Mouse (Mus musculus) right cerebral cortex, adult 2 months (tissue): ENCODE results near the gene Cabp7.

Experiments
- DNase-seq, 2 experiments: peaks; one replicate each; pipeline ENCODE4 v3.0.0; 2021 to 2022; ENCODE audit warnings: low spot score in 2 of 2

Gene Cabp7

DNA sequence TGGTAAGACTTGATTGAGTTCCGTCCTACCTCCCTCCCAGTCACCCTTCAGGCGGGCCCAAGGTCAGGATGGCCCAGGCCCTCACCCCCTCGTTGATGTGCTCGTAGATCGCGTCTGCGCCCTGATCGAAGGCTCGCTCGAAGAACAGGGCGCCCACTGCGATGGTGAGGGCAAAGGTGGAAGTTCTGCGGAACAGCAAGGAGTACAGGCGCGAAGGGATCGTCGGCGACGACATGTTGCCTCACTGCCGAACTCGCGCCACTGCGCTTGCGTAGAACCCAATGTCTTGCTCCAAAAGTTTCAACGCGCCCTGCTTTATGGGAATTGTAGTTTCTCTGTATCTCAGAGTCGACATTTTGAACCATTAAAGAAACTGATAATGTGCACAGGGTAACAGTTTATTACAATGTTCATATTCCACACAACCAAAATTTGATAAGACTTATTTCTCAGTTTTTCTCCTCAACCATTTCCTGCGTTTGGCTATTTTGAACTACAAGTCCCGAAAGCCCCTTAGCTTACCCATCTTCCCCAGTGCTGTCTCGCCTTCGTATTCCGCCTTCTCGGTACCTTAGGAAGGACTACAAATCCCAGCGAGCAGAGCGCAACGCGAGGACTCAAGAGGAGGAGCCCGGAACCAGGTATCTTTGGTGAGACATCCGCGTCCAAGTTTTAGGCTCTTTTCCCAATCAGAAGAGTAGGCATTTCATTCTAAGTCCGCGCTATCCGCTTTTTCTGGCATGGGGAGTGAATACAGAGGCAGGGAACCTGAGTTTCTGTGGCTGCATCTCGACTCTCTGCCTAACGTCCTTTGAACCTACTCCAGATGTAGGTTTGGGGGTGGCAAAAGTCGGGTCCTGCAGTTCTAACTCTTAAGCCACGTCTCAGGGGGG is 42.3 kb downstream of the Cabp7 start, which contains the start of the genes Uqcr10 and Zmat5:
Uqcr10 (minus strand) TSS at position 271 of the 893 bp plus-strand sequence.
Zmat5 (plus strand) TSS at position 607 of the 893 bp plus-strand sequence.
- DNase-seq, result peak; percentile 92 to 93

- no peak for DNase-seq
These were observed 42.9 kb downstream of the Cabp7 start for GRCm38 (mm10) chr11:4703688-4704071.

- no peak for DNase-seq
These were observed 45.9 kb downstream of the Cabp7 start for GRCm38 (mm10) chr11:4700726-4701125.

DNA sequence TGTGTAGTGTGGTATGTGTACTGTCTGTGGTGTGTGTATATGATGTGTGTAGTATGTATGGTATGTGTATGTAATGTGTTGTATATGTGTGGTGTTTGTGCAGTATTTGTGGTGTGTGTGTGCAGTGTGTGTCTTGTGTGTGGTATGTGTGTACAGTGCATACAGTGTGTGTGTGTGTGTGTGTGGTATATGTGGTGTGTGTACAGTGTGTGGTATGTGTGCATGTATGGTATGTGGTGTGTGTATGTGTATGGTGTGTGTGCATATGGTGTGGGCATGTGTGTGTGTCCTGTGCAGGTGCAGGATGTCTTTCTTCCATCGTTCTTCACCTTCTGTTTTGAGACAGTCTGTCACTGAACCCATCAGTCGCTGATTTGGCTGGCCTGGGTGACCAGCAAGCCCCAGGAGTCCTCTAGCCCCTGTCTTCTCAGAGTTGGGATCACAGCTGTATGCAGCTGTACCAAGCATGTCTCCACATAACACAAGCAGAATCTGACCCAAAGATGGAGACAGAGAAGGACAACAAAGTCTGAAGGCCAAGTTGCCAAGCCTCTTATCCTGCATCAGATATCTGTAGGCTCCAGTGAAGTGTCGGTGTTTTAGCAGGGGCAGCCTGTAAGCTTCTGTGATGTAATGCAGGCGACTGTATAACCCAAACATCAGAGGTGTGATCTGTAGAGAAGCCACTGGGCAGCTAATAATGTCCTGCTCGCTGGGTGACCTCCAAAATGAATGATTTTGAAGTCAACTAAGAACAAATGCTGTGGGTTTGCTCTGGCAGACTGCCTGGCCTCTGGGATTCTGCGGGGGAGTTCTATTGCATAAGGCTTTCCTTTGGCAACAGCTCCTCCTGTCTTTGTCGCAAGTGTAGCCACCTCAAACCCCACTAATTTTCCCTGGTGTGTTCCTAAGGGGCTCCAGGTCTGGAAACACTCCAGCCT is 49.3 kb downstream of the Cabp7 start:
- peak; percentile 77 to 79 for DNase-seq

GRCm38 (mm10) chr11:4692162-4692561 is 54.4 kb downstream of the Cabp7 start:
- no peak for DNase-seq

- DNase-seq, result no peak
These were observed 55.4 kb downstream of the Cabp7 start for GRCm38 (mm10) chr11:4691213-4691612.

DNA sequence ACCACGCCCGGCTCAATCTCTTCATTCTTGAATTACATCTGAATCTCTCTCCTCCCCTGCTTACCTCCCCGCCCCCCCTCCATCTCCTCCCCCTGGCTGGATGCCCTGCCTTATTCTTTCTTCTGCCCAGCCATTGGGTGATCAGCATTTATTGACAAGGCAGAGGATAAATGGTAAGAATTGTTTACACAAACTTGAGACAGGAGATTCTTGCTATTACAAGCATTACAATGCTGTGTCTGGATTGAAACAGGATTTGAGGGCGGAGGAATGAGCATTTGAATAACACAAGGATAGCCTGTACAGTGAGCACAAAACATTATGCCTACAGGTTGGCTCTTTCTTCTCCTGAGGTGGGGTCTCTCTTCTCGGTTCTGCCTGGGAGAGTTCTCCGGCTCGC is 56.2 kb downstream of the Cabp7 start:
- DNase-seq, result no peak

DNA sequence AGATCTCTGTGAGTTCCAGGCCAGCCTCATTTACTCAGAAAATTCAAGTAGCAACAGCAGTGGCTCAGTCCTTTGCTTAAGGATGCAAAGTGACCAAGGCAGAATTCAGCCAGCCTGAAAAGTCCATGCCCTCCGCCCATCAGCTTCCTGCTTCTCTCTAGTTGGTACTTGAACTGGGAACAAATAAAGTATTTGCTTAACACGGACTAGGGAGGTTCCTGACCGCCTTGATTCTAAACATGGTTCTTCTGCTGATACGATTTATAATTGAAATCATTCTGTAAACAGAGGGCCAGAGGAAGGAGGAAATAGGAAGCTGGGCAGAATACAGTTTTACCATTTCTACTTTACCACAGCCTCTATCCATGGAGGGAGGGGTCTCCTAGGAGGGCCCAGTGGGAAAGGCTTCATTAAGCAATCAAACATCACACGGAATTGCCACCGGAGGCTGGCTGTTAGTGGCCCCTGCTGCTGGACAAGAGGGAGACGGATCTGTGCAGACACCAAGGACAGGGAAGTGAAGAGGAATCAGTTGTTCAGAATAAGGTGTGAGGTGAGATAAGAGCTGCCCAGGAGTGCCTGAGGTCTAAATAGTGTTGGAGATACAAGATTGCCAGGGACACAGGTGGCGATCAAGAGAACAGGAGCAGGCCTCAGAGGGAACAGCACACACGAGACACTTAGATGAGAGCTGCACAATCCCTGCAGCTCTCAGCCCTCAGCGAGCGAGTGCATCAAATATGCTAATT is 57.8 kb downstream of the Cabp7 start:
- DNase-seq, result no peak

DNA sequence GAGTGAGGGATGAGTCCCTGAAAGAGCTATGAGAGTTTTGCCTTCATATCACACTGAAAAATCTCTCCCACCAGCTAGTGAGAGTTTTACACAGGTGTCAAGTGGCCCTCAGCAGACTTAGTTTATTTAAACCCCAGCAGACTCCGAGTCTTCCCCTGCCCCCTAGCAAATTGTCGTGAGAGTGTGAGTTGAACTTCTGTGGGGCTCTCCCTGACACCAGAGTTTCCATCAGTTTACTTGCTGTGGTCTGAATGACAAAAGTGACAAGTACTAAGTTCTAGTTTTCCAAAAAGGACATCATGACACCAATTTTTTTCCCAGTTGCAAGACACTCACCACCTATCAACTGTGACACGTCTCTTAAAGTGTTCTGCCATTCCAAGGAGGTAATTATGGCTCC is 58.7 kb downstream of the Cabp7 start:
- DNase-seq, result no peak

DNA sequence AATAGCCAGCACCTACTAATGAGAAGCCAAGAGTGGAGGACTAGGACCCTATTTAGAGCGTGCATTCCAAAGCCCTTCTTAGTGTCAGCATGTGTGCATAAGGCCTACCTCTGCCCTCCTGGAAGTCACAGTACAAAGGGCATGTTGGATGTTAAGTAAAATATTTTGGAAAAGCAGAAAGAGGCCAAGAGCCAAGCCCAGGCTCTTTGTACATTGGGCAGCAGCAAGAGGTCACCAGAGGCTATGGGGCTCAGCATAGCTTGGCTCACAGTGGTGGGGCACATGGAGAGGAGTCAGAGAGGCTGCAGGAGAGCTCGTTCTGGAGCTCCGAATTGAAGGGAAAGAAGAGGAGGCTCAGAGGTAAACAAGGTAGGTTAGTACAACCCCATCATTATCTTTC is 59.6 kb downstream of the Cabp7 start:
- DNase-seq, result no peak
